Mouse (Mus musculus) embryo, embryonic 11 days (tissue): ENCODE measurements around the gene Dnajc28.

Source experiments
- DNase-seq: peaks from one replicate; pipeline ENCODE4 v3.0.0-alpha.2; 2015

The Dnajc28 gene

GRCm38 (mm10) chr16:91587730-91588453 lies 30.9 kb downstream of the Dnajc28 start:
- DNase-seq, result no peak

- no peak for DNase-seq
Measured at GRCm38 (mm10) chr16:91586244-91586643, 32.6 kb downstream of the Dnajc28 start.

GRCm38 (mm10) chr16:91585617-91586016 lies 33.2 kb downstream of the Dnajc28 start:
- no peak for DNase-seq

DNA sequence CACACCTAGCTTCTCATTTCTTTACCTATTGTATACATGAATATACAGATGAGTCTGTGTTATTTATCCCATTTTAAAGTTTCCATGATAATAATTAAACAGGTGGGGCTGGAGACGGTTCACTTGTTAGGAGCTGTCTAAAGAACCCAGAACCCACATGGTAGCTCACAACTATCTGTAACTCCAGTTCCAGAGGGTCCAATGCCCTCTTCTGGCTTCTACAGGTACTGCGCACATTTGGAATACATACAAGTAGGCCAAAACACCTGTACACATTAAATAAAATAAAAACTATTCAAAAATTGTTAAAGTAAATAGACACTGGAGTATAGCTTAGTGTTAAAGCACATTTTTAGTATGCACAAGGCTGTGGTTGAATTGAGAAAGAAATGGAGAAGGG lies 36.5 kb downstream of the Dnajc28 start:
- peak; percentile 52 for DNase-seq

DNA sequence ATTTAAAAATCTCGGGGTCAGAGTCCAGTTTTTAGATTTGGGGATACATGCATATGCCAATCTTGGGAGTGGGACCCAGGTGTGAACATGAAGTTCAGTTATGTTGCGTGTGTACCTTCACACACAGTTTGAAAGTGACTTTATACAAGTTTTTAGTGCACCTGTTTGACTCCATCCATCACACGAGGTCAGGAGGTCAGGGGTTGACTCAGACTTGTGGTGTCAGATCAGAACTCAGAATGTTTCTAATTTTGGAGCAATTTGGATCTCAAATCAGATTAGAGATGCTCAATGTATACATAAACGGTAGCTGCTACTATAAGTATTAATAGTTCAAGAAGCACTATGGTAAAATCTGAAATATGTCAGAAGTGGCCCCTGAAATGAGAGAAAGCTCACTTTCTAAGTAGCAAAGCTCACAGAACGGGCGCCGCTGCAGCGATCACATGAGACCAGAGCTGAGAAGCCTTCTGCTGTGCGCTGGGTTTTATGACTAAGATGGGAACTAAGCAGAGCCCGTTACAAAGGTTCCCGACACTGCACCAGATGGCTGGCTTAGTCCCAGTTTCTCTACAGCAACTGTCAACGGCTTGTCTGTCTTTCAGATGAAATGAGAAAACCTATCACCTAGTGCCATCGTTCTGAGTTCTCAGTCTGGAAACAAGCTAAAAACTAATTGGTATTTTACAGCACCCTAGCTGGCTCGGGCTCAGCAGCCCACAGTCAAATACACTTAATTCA lies 39.7 kb downstream of the Dnajc28 start:
- DNase-seq, result no peak

DNA sequence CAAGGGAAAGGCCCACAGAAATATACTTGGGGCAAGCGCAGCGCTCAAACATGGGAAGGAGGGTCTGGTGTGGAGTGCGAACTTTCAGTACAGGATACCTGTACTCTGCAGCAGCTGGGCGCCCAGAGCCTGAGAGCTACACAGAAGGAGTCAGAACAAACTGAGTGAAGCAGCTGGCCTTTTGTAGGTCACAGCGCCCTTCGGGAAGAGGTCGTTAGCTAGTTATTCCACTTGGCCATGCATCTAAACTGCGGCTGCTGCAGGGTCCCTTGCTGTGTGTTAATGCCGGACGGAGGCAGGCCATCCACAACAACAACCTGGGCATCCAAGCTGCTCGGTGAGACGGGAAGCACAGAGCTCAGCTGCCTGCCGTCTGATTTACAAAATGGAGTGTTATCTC lies 43.7 kb downstream of the Dnajc28 start:
- no peak for DNase-seq

DNA sequence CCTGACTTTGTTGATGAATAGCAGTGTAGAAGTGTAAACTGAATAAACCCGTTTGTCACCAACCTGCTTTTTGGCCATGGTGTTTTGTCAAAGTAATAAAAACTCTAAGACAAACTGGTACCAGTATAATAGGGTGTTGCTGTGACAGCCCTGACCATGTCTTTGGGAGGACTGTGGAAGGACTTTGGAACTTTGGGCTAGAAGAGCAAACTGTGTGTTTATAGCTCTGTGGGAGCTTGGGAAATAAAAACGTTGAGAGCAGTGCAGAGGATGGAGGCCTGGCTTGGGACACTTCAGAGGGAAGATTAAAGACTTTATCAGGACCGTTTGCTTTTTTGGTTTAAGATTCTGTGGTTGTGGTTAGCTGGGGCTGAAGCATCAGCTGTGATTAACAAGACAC lies 47.7 kb downstream of the Dnajc28 start:
- no peak for DNase-seq

GRCm38 (mm10) chr16:91568960-91569359 lies 49.9 kb downstream of the Dnajc28 start:
- no peak for DNase-seq

DNA sequence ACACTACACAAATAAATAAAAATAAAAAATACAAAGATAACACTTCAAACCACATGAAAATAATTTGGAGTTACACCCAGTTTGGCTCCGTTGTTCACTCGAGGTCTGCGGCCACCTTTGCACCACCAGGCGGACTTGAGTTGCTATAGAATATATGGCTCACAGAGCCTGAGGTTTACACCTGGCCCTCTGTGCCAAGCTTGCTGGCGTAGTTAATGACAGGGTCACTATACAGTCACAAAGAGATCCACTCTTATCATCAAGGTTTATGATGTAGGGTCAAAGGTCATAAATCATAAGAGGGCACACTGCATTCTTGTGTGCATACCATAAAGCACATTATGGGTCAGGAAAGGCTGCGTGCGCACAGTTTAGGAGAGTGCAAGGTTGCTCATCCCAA lies 52.8 kb downstream of the Dnajc28 start:
- no peak for DNase-seq

DNA sequence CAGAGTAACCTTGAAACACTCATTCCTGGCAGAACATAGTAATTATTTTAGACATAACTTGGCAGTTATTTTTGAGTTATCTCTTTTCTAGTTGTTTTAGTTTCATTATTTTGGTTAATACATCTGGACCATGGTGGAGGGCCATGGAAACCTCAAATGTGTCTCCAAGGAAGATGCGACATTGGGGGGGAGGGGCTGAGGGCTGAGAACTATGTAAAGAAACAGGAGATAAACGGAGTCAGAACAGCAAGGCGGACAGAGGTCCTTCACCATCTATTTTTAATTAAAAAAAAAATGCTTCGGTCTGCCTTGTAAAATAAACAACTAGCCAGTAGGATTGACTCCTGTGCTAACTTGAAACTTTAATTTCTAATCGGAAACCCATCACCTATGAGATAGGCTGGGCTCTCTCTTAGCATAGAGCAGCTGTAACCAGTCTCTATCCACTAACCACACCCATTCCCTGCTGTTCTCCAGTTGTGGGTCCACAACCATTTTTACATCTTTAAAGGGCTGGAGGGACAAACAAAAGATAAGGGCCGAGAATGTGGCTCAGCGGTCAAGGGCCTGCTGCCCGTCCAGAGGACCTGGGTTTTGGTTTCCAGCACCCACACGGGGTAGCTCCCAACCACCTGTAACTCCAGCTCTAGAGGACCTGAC lies 53.4 kb downstream of the Dnajc28 start:
- DNase-seq, result no peak

DNA sequence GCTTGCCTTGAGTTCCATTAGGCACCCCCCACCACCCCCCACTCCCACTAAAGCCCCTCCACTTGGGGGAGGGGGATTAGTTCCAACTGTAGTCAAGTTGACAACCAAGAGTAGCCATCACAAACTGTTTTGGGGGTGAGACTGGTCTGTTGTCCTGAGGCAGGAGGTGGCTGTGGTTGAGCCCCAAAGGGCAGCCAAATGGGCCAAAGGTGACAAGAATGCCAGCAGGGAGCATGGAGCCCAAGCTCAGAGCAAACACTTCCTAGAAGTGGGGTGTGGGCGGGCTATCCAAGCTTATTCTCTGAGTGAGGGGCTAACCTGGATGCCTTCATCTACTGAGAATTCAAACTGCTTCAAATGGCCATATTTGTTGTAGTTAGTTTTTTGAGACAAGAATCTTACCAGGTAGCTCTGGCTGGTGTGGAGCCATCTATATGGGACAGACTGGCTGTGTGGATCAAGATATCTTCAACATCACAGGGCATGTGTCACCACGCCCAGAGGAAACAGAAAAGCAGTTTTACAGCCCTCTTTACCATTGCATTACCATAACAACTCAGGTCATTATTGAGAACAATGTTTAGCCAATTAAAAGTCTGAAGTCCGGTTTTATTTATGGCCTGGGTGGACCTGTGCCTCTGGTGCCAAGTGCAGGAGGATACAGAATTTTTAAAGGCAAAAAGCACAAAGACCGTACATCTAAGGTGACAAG lies 54.1 kb downstream of the Dnajc28 start:
- DNase-seq, result no peak
